Mouse (Mus musculus) kidney, postnatal 4 days (tissue): ENCODE results near the gene R3hdm2.

Experiments
- DNase-seq, 2 experiments: peaks; one replicate each; pipeline ENCODE4 v3.0.0; 2021; ENCODE audit warnings: mixed read lengths in 2 of 2

Gene R3hdm2

DNA sequence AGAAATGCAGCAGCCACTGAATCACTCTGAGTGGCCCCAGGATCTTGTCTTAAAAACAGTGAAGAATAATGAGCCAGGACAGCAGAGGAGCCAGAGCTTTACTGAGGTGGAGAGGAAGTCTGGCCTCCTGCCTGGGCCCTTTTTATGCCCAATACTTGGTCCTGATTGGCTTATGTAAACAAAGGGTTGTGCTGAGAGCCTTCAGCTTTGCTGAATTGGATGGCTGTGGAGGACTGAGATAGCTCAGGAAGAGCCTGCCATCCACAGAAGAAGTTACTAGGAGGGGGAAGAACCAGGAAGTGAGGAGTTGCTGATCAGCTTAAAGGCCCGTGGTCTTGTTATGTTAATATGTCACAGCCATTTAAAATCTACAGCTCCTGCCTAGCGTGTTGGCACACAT is 46.5 kb downstream of the R3hdm2 start:
- DNase-seq, result peak in 1 of 2 experiments; percentile 30

DNA sequence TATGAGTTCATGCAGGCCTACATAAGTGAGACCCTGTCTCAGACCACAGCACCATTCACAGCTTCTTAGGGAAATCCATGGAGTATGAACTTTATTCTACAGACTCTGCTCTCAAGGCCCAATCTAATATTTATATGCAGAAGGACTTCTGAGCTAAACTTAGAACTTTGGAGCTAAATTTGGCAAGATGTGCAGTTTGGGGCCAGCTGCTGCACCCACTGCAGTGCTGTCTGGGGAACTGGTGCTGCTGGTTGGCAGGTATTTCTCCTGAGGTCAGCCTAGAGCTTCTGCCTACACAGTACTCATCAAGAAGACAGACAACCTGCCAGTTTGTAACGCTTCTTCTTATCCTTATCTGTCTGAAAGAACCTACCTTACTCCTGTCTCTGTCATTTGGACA is 47.0 kb downstream of the R3hdm2 start:
- DNase-seq, result no peak

DNA sequence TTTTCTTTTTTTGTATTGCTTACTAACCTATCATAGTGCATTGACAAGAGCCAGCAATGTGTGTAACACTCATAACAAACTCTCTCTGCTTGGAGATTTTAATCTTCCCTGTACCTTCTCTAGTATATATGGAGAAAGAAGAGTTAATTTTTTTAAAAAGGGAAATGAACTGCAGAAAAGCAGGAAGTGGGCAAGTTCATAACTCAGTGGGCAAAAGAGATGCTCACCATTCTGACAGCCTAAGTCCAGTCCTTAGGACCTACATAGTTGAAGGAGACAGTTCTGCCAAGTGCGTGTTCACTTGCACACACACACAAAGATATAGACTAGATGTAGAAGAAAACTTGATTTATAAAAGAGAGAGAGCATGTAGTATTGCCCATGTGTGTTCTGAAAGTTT is 47.9 kb downstream of the R3hdm2 start:
- no peak for DNase-seq

DNA sequence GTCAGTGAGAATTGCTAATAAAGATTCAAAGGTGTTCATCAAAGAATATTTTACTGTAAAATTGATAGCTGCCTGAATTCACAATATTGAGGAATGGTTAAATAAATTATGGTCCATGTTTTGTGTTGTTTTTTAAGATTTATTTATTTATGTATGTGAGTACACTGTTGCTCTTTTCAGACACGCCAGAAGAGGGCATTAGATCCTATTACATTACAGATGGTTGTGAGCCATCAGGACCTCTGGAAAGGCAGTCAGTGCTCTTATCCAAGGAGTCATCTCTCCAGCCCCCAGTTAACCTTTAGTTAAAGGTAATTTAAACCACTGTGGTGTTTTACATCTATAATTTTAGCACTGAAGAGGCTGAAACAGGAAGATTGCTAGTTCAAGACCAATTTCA is 49.4 kb downstream of the R3hdm2 start:
- no peak for DNase-seq

DNA sequence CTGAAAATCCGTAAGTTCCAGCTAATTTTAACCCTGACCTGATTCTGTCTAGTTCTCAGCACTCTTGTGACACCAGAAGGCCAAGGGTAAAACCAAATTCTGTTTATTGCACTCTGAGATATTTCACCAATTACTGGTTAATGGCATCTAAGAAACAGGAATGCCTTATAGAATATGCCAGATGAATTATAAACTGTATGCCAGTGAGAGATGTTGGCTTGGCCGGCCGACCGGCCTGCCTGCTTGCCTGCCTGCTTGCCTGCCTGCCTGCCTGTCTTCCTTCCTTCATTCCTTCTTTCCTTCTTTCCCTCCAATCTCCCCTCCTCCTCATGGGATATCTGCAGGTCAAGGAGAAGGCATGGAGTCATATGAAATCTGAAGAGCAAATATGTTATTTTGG is 52.3 kb downstream of the R3hdm2 start:
- DNase-seq, result no peak

DNA sequence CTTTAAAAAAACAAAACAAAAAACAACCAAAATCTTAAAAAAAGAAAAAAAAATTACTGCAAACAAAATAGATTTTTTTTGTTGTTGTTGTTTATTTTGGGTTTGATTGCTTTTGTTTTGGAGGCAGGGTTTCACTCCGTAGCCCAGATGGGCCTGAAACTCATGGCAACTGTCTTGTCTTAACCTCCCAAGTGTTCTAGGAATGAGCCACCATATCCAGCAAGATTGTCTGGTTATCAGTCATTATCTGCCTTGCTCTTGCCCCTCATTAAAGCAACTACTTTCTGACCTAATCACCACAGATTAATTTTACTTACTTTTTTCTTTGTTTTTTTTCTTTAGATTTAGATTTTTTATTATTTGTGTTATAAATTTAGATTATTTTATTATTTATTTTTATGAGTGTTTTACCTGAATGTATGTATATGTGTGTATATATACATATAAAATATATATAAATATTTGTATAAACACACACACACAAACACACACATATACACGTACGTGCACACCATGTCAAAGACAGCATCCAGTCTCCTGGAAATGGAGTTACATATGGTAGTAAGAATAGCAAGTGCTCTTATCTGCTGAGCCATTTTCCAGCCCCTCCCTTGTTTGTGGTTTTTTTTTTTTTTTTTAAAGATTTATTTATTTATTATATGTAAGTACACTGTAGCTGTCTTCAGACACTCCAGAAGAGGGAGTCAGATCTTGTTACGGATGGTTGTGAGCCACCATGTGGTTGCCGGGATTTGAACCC is 57.4 kb downstream of the R3hdm2 start:
- DNase-seq, result no peak

DNA sequence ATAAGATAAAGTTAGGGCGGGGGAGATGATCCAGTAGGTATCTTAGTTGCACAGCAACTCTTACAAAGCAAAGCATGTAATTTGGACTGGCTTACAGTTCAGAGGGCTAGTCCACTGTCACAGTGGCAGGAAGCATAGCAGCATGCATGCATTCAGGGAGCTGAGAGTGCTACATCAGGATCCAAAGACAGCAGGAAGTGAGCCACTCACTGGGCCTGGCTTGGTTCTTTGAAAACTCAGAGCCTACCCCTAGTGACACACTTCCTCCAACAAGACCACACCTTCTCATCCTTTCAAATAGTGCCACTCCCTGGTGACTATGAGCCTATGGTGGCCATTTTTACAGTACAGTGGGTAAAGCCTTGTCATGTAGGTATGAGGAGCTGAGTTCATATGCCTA is 73.6 kb downstream of the R3hdm2 start:
- no peak for DNase-seq

DNA sequence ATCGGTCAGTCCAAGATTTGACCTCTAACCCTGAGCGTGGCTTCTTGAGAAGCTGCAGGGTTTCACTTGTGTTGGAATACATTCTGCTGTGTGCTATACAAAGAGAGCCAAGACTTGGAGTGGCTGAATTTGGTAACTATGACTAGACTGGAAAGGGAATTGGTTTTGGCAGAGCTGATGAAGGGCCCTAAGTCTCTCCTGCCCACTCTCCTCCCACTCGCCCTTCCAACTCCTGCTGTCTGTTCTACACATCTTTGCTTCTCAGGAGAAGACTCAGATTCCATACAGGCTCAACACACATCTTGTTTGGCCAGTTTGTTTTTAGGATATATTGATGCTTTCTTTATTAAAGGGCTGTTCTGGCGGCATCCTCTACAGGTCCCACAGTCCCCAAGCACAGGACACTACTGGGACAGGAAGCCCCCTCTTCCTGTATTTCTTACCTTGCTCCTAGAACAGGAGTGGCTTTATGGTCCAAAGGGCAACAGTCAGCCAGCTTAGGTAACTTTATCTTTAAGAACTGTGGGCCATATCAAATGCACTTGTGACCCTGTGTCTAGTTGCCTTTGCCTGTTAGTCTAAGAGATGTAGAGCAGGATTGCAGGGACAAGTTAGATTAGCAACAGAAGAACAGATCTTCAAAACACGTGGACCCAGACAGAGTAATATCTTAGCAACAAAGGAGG is 82.4 kb downstream of the R3hdm2 start:
- DNase-seq, result no peak

DNA sequence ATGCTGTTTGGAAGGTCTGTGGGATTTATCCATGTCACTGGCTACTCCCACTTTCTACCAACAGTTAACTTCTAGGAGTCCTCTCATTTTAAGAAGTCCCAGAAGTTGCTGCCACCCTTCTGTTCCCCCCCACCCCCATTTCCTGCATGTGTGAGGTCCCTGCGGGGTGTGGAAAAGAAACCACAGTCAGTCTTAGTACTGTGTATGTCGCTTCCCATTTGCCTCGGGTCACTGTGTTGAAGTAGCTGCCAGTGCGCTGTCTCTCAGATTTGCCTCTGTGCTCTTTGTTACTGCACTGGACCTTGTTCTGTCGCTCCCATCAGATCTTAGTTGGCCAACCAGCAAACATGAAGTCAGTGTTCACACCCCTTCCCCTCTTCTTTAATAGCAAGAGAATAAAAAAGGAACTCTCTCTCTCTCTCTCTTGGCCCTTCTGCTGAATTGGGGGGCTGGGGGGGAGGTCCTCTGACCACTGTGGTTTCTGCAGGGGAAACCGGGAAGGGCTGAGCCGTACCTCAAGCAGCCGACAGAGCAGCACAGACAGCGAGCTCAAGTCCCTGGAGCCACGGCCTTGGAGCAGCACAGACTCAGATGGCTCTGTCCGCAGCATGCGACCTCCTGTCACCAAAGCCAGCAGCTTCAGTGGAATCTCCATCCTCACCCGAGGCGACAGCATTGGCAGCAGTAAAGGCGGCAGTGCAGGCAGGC is 91.3 kb downstream of the R3hdm2 start:
- peak; percentile 47 to 68 for DNase-seq

DNA sequence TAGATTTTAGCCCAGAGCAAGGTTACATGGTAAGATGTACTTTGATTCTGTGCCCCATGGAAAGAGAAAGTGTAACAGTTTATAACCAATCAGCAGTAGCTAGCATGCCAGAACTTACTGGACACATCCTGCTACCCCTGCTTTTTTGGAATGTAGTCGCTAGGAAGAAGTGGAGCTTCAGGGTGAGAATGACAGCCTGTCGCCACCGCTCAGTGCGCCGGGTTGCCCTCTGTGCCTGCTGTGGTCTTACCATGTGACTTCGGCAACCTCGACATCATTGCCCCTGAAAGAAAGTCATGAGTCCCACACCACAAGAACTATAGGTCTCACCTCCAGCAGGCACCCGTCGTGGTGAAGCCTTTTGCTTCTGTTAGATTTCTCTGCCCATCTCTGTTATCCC is 92.6 kb downstream of the R3hdm2 start:
- DNase-seq, result no peak

DNA sequence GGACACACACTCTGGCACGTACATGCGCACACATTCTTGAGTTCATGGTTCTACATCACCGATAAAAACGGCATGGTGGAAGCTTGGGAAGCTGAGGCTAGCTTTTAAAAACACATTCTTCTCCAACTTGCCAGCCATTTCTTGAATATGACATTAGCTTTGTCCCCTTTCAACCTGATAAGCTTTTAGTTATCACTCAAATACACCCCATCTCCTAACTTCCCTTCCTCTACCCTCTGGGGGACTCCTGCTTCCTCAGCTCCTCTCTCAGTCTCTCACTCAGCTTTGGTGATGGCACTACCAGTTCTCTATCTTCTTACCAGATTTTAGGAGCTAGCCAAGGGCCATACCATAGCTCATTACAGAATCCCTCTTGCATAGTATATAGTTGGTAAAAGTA is 95.0 kb downstream of the R3hdm2 start:
- no peak for DNase-seq

DNA sequence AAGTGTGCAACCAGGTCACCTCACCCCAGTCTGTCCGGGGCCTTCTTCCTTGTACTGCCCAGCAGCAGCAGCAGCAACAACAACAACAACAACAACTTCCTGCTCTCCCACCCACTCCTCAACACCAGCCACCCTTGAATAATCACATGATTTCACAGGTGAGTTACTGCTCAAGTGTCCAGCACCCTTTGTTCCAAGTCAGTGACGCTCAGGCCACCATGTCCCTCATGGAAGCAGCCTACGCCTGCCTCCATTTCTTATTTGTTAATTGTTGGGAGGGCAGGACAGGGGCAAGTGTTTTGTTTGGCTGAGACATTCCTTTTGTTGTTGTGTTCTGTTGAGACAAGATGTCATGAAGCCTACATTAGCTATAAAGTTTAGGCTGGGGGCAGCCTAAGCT is 96.4 kb downstream of the R3hdm2 start:
- DNase-seq, result no peak

DNA sequence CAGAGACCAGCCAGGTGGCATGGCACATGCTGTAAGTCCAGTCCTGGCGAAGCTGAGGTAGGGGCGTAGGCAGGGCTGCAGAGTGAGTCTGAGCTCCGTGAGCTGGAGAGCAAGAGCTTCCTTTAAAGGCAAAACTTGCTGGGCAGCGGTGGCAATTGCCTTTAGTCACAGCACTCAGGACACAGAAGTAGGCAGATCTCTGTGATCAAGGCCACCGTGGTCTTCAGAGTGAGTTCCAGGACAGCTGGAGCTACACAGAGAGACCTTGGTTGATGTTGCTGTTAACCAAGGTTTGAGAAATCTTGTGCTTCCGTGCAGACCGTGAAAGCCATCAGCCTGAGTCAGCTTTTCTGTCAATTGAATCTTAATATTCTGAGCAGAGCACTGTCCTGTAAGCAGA is 97.2 kb downstream of the R3hdm2 start:
- DNase-seq, result no peak

DNA sequence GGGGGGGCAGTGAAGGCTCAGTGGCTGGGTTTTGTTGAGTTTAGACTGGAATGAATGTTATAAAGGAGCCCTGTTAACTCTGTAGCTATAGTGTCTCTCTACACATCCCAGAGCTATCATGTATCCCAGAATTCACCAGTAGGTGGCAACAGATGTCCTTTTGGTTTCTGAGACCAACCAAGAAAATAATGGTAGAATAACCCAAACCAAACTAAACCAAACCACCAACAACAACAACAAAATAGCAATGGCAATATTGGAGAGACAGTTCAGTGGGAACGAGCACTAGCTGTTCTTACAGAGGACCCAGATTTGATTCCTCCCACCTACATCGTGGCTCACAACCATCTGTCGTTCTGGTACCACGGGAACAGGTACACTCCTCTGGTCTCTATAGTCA is 99.0 kb downstream of the R3hdm2 start:
- no peak for DNase-seq

DNA sequence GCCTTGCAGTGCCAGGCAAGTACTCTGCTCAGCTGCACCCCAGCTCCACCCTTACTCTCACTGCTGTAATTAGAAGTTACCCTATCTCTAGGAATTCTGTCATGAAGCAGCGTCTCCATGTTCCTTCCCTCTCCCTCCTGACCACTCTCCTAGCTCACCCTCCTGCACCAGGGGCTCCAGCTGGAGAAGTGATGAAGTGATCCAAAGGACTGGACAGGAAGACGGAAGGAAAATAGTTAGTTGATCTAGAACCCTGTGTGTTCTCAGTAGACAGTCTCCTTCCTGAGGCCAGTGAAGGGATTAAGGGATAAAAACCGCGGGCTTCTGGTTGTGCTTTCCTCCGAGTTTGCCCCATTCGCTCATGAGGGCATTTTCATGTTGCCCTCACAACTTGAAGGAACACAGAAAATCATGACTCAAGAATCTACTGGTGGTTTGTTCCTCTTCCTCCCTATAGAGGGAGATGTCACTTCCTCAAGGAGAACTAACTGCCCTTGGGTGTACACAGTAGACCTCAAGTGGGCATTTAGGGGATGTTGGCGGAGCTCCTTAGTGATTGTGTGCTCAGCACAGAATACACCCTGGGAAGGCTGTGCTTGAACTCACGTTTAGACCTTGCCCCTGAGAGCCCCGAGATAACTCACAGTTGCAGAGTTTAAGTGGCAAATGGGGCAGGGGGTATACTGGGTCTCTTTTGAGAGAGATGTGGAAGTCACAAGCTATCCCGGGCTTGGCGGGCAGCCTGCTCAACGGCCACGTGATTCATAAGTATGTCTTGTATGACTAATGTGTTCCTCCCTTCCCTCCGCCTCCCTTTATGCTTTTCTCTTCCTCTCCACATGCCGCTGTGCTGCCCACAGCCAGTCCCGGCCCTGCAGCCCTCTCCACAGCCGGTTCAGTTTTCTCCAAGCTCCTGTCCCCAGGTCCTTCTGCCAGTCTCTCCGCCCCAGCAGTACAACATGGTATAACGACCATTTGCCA is 101.0 kb downstream of the R3hdm2 start:
- peak; percentile 71 to 79 for DNase-seq

DNA sequence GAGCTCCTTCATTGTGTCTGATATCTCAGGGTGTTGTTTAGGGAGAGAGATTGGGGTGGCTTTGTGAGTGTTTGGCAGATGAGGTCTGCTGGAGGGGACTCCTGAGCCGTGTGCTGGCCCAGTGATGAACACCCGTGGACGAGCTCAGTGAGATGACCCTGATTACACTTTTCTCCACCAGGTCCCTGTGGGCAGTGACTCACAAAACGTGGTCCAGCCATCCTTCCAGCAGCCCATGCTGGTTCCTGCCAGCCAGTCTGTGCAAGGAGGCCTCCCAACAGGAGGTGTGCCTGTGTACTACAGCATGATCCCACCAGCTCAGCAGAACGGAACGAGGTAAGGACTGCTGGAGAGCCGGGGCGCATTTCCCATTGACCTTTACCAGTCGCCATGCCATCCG is 105.1 kb downstream of the R3hdm2 start:
- DNase-seq, result no peak

DNA sequence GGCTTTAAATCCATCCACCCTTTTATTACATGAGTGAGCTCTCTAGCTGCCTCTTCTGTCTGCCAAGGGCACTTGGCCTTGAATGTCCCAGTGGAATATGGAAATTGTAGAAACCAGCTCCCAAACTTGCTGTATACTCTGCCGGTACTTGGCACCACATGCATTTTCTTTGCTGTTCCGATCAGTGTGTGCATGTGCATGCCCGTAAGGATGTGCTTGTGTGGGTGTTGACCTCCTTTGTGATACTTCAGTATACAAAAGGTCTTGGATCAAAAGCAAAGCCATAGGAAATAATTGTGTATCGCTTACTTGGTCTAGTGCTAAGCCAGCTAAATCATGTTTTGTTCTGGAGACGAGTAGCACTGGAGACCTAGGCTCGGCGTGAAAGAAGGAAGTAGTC is 108.7 kb downstream of the R3hdm2 start:
- DNase-seq, result no peak

DNA sequence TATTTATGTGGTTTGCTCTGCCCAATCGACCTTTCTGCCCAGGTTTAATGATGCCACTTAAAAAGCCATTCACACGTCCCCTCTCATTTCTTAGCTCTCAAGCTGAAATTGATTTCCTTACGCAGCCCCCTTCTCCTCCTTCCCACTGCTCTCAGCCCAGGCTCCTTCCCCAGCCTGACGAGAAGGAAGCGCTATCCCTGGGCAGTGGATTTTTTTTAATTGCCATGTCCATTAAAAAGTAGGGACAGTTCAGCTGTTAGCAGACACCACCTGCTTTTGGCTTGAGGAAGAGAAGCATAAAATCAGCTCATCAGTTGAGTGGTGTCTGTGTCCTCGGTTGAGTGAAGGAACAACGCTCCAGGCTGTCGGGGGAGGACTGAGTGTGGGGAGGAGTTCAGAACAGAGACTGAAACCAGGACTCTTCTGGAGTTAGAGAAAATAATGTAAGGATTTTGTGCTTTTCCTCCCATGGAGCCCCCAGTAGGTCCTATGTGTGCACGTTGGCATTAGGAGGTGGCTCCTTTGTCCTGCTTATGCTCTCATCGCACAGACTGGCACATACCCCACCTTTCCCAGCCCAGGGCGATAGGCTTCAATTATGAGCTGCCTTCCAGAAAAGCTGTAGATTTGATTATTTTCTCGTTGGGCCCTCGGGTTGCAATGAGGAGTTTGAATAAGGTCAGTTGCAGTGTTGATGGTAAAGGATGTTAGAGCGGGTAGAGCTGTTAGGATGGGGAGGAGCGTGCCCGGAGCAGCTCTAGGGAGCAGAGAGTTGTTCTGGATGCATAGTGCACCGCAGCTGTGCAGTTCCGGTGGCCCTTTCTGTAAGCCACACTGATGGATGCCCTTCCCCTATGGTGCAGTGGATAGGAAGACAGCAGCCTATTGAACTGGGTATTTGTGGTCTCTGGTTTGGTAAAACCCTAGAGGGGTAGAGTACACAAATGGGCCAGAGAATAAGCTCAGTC is 110.3 kb downstream of the R3hdm2 start:
- no peak for DNase-seq

DNA sequence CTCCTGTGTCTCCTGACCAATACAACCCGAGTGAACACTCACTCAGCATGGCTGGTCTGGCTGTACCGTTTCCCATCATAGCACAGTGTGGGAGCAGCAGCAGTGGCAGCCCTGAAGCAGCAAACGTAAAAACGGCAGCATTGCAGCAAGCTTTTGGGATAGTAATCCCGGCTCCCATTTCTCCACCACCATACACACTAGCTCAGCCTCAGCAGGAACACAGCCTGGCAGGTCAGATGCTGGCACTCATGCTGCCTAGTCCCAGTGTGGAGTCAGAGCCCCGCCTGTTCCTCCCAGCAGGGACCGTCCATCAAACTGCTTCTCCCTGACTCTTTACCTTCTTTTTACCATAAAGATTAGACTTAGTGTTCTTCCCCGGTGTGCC is 111.0 kb downstream of the R3hdm2 start:
- DNase-seq, result no peak

DNA sequence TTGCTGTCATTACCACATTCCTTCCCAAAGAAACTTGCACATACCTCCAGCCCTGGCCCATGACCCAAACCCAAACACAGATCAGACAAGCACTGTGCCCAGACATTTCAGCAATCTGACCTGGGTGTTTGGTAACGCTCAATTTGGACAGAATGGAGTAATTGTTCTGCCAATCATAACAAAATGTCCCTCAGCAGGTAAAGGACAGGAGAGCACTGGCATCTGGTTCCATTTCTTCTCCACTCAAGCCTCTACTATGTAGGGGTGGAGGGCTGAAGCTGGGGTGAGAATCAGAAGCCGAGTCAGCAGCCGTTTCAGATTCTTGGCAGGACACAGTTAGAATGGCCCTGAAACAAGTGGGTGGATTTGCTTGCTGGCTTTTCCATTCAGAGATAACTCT is 112.0 kb downstream of the R3hdm2 start:
- no peak for DNase-seq

DNA sequence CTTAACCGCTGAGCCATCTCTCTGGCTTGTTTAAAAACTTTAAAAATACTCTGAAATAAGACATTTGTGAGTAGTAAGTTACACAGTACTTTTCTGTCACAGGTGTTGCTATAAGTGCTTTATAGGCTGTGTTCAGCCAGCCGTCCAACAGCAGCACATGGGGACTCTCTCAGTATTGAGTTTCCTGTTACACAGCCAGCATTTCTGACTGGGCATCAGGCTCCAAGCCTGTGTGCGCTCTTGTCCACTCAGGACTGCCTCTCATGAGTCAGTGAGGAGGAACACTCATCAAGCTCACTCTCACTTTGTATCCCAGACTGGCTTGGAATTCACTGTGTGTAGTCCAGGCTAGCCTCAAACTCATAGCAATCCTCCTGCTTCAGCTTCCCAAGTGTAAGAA is 116.0 kb downstream of the R3hdm2 start:
- no peak for DNase-seq

DNA sequence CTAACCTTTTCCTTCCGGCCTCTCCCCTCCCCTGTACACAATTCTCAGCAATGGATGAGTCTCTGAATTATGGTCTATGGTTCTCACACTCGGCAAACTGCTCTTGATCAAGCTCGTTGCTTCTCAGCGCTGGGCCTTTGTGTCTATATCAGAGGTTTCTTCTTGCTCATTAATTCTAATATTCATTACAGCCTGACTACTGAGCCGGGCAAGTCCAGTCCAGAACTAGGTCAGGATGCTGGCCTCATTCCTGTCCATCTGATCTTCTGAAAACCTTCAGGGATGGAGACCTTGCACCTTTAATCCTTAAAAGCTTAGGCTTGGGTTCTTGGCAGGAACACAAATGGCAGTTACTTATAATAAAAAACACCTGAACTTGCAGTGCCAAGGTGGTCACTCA is 119.4 kb downstream of the R3hdm2 start:
- DNase-seq, result no peak
